Mouse (Mus musculus): ENCODE results near the gene Deaf1.

DNA sequence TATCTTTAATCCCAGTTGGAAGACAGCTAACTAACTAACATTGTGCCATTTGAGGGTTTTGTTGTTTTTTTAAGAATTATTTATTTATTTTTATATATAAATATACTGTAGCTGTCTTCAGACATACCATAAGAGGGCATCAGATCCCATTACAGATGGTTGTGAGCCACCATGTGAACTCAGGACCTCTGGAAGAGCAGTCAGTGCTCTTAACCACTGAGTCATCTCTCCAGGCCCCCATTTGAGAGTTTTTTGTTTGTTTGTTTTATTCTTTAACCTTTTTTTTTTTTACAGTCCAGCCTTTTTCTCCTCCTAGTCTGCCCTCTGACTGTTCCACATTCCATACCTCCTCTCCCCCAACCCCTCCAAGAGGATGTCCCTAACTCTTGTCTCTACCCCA, 3.2 kb upstream of the Deaf1 start:
- no peak for TF ChIP-seq CTCF (IDR thresholded peaks at IDR 0.05; ENCODE audit: low read depth)
- TF ChIP-seq EP300 (IDR thresholded peaks at IDR 0.05; ENCODE audit: low read depth), result no peak
